Mouse (Mus musculus): ENCODE measurements around the gene Gm5868. TPM values are rescaled to one million over a fixed set of nuclear protein-coding genes. Genes with fewer than 3 reads are reported as not detected.
"Not testable (repeated sequence)": the region's sequence is repeated elsewhere in the genome, so short reads cannot be mapped to it uniquely, and the experiment has no call there.

The Gm5868 gene
- total and polyA plus RNA-seq, 3 experiments = not detected

DNA sequence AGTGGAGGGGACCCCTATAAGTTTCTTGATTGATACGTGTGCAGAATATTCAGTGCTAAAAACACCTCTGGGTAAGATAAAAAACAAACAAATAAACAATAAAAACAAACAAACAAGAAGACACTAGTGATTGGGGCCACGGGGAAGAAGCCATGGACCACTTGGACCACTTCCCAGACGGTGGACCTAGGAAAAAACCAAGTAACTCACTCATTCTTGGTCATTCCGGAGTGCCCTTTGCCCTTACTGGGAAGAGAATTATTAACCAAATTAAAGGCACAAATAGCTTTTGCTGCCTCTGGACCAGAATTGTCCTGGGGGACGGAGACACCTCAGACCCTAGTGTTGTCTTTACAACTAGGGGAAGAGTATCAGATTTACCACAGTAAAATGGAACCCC, 21.7 kb downstream of the Gm5868 start:
- no peaks in the 10 kb centered on the region for H3K9me3 ChIP-seq (replicated peaks; ENCODE audit: low read length)
- H3K27me3 ChIP-seq (replicated peaks) = no peaks in the 10 kb centered on the region
- no peak for DNase-seq (ENCODE audit: extremely low read depth)
- H3K79me2 ChIP-seq (replicated peaks; ENCODE audit: control insufficient read depth, extremely low read depth, insufficient read depth, poor library complexity, severe bottlenecking) = no peaks in the 10 kb centered on the region
- dilution Hi-C loops (cut with MboI; ENCODE audit: extremely low pct_ligation_motif_present, extremely low pct_unique_long_range_greater_than_20kb, low sequenced_read_pairs) (no loop called here), in situ Hi-C loops (cut with MboI; ENCODE audit: low pct_ligation_motif_present, low pct_unique_long_range_greater_than_20kb, low sequenced_read_pairs) (no loop called here)
- no peaks in the 10 kb centered on the region for H3K36me3 ChIP-seq (replicated peaks in 1 of 2; ENCODE audit: control insufficient read depth in 1 of 2, insufficient read depth in 1 of 2, low read length in 1 of 2)
- no peak overlapping the region for H3K4me3 ChIP-seq (replicated peaks in 1 of 3; ENCODE audit: low read depth in 2 of 3, low read length in 2 of 3, poor library complexity in 1 of 3)
- no peak overlapping the region for H3K27ac ChIP-seq (ENCODE audit: insufficient read depth, low read depth)
- no peak overlapping the region for H3K4me2 ChIP-seq (ENCODE audit: insufficient read depth, low read depth, poor library complexity, severe bottlenecking)
- TF ChIP-seq E2F4 (IDR thresholded peaks at IDR 0.05; ENCODE audit: insufficient replicate concordance, low read depth, low read length) = no peak
- TF ChIP-seq ETS1 (conservative IDR thresholded peaks at IDR 0.05; ENCODE audit: low read depth, low read length) = no peak
- TF ChIP-seq ZKSCAN1 (IDR thresholded peaks at IDR 0.05; ENCODE audit: borderline replicate concordance, low read depth, low read length) = no peak
- no peak for TF ChIP-seq CTCF (conservative IDR thresholded peaks at IDR 0.05 in 1 of 2, IDR thresholded peaks at IDR 0.05 in 1 of 2; ENCODE audit: low read depth in 2 of 2, low read length in 2 of 2)
- no peak for TF ChIP-seq MAFK (IDR thresholded peaks at IDR 0.05; ENCODE audit: insufficient replicate concordance, low read length)
- no peak for TF ChIP-seq MEF2A (IDR thresholded peaks at IDR 0.05; ENCODE audit: borderline replicate concordance, low read depth, low read length)
- H3K9ac ChIP-seq (ENCODE audit: insufficient read depth, low read depth) = no peak overlapping the region
- H3K4me1 ChIP-seq (ENCODE audit: control insufficient read depth in 1 of 2, insufficient read depth in 2 of 2) = no peaks in the 10 kb centered on the region

DNA sequence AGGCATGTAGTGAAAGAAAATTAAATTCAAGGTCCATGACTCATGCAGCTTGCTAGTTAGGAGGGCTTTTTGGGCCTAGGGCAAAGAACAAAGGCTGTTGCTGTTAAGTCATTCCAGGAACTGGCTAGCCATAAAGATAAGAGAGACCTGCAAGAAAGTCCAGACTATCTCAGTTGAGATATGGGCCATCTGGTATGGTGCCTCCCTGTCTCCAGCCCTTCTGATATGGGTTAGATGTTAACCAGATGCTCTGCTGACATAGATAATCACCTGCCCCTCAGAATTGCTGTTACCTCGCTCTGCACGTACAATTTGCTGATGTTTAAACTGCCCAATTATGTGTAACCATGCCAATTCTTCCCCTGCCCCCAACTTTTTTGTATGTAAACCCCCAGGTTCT, 24.2 kb downstream of the Gm5868 start:
- H3K79me2 ChIP-seq (replicated peaks; ENCODE audit: control insufficient read depth, extremely low read depth, insufficient read depth, poor library complexity, severe bottlenecking); H3K27me3 ChIP-seq (replicated peaks); H3K27ac ChIP-seq (ENCODE audit: insufficient read depth, low read depth); H3K4me3 ChIP-seq (replicated peaks in 1 of 3; ENCODE audit: low read depth in 2 of 3, low read length in 2 of 3, poor library complexity in 1 of 3); DNase-seq (ENCODE audit: extremely low read depth); in situ Hi-C loops (cut with MboI; ENCODE audit: low pct_ligation_motif_present, low pct_unique_long_range_greater_than_20kb, low sequenced_read_pairs); dilution Hi-C loops (cut with MboI; ENCODE audit: extremely low pct_ligation_motif_present, extremely low pct_unique_long_range_greater_than_20kb, low sequenced_read_pairs); H3K36me3 ChIP-seq (replicated peaks in 1 of 2; ENCODE audit: control insufficient read depth in 1 of 2, insufficient read depth in 1 of 2, low read length in 1 of 2); H3K9me3 ChIP-seq (replicated peaks; ENCODE audit: low read length); H3K4me1 ChIP-seq (ENCODE audit: control insufficient read depth in 1 of 2, insufficient read depth in 2 of 2); H3K4me2 ChIP-seq (ENCODE audit: insufficient read depth, low read depth, poor library complexity, severe bottlenecking); H3K9ac ChIP-seq (ENCODE audit: insufficient read depth, low read depth): not testable (repeated sequence)

DNA sequence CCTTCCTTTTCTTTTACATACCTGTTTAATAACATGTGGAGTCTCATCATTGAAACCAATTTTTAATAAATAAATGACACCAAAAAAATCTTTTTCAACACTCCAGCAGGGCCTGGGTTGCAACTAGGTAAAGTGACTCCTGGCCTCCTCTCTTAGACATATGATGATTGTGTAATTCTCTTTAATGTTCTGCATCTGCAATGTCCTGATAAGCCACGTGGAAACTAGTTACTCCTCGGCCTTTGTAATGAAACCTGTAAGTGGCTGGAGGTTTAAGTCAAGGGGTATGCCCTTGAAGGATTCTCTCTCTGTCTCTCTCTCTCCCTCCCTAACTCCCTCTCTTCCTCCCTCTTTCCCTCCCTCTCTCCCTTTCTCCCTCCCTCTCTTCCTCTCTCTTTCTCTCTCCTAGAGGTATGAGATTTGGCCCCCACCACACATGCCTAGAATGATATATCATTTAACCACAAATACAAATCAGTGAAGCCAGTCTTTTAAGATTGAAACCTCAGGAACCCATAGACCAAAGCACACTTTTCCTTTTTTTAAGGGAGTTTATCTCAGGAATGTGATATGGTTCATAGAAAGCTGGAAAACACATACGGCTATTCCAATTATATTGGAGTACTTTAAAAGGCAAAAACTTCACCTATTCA, 26.2 kb downstream of the Gm5868 start:
- DNase-seq (ENCODE audit: extremely low read depth) = no peak
- peaks cover 0 to under 1% of the 10 kb centered on the region in 2 experiments for H3K36me3 ChIP-seq (replicated peaks in 1 of 2; ENCODE audit: control insufficient read depth in 1 of 2, insufficient read depth in 1 of 2, low read length in 1 of 2)
- no peak overlapping the region for H3K27ac ChIP-seq (ENCODE audit: insufficient read depth, low read depth)
- no peak for TF ChIP-seq USF2 (conservative IDR thresholded peaks at IDR 0.05; ENCODE audit: low read depth, low read length)
- no peak for TF ChIP-seq ETS1 (conservative IDR thresholded peaks at IDR 0.05; ENCODE audit: low read depth, low read length)
- no peak for TF ChIP-seq E2F4 (IDR thresholded peaks at IDR 0.05; ENCODE audit: insufficient replicate concordance, low read depth, low read length)
- no peak for TF ChIP-seq EP300 (IDR thresholded peaks at IDR 0.05; ENCODE audit: low read length)
- TF ChIP-seq TBP (conservative IDR thresholded peaks at IDR 0.05; ENCODE audit: low read depth, low read length) = no peak
- no peak for TF ChIP-seq UBTF (IDR thresholded peaks at IDR 0.05; ENCODE audit: low read depth, low read length)
- no peak for TF ChIP-seq POLR2AphosphoS2 (IDR thresholded peaks at IDR 0.05; ENCODE audit: low read depth, low read length)
- no peak for TF ChIP-seq JUN (IDR thresholded peaks at IDR 0.05; ENCODE audit: insufficient read depth, low read depth, low read length)
- no peak for TF ChIP-seq MEF2A (IDR thresholded peaks at IDR 0.05; ENCODE audit: borderline replicate concordance, low read depth, low read length)
- TF ChIP-seq TCF12 (IDR thresholded peaks at IDR 0.05; ENCODE audit: low read depth, low read length) = no peak
- TF ChIP-seq ZNF384 (IDR thresholded peaks at IDR 0.05; ENCODE audit: low read depth, low read length) = no peak
- TF ChIP-seq MXI1 (IDR thresholded peaks at IDR 0.05; ENCODE audit: low read depth, low read length) = no peak
- in situ Hi-C loops (cut with MboI; ENCODE audit: low pct_ligation_motif_present, low pct_unique_long_range_greater_than_20kb, low sequenced_read_pairs) (no loop called here), dilution Hi-C loops (cut with MboI; ENCODE audit: extremely low pct_ligation_motif_present, extremely low pct_unique_long_range_greater_than_20kb, low sequenced_read_pairs) (no loop called here)
- no peak overlapping the region for H3K4me2 ChIP-seq (ENCODE audit: insufficient read depth, low read depth, poor library complexity, severe bottlenecking)
- peaks cover 10% of the 10 kb centered on the region; the same call in 1 of the 2 replicates for H3K79me2 ChIP-seq (replicated peaks; ENCODE audit: control insufficient read depth, extremely low read depth, insufficient read depth, poor library complexity, severe bottlenecking)
- H3K4me1 ChIP-seq (ENCODE audit: control insufficient read depth in 1 of 2, insufficient read depth in 2 of 2) = peaks cover 0 to 12% of the 10 kb centered on the region in 2 experiments; a peak in 2 of 4 replicates
- no peak overlapping the region for H3K4me3 ChIP-seq (replicated peaks in 1 of 3; ENCODE audit: low read depth in 2 of 3, low read length in 2 of 3, poor library complexity in 1 of 3)
- no peak overlapping the region for H3K9ac ChIP-seq (ENCODE audit: insufficient read depth, low read depth)
- H3K27me3 ChIP-seq (replicated peaks) = no peaks in the 10 kb centered on the region
- H3K9me3 ChIP-seq (replicated peaks; ENCODE audit: low read length) = no peaks in the 10 kb centered on the region
